Mouse (Mus musculus): ENCODE measurements at regions not wholly inside any gene's neighbourhood (a gene's known extent, or its start where the extent isn't known, plus 50 kb on each side); places are given as distances from the start of the nearest gene placed in this dataset.

GRCm38 (mm10) chr3:51031821-51032220, 192.4 kb upstream of the Noct start:
- peak; percentile 21 for DNase-seq

- DNase-seq, result no peak
Observed at GRCm38 (mm10) chr3:51033292-51033691, 191.0 kb upstream of the Noct start.

DNA sequence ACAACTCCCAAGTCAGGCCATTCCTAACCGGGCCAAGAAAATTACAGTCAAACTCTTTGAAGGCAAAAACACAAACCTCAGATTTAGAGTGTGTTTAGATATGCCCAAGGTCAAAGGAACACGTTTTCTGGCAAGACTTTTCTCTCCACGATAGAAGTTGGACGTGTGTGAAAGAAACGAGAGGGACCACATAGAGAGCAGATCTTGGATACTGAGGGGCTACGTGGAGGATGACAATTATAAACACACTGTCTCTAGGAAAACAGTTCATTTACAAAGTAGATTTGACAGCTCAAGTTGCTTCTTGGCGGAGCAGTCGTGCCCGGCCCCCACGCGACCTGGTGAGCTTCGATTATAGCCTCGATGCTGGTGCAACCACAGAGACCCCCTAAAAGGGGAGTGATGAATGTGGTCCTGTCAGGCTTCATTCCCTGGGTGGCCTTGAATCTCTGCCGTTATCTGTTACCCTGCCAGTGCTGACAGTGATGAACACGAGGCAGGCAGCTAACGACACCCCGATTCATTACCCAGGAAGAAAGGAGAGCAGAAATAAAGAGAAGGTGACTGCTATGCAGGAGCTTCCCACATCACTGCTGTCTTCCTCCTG, 187.4 kb upstream of the Noct start:
- no peak for DNase-seq

- no peak for DNase-seq
Observed at GRCm38 (mm10) chr3:51042223-51042846, 181.9 kb upstream of the Noct start.

GRCm38 (mm10) chr3:51048739-51049138, 175.5 kb upstream of the Noct start:
- no peak for DNase-seq

GRCm38 (mm10) chr3:51050156-51050555, 174.1 kb upstream of the Noct start:
- no peak for DNase-seq

DNA sequence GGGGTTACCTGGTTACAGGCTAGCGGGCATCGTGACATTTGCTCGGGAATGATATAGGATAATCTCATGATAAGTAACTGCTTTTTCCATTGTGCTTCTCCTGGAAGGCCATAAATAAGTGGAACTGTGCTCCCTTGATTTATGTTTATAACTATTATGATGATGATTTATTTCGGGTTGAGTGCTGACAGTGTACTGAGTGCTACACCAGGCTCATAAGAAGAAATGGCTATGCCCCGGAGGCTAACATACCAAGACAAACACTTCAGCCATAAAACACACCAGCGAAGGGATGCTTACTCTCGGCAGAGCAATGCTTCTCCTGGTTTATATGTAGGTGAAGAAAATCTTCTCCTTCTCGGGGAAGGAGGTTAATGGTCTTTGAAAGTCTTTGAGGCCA, 169.2 kb upstream of the Noct start:
- DNase-seq, result no peak

GRCm38 (mm10) chr3:51064201-51064600, 160.0 kb upstream of the Noct start:
- no peak for DNase-seq

GRCm38 (mm10) chr3:51066373-51066772, 157.9 kb upstream of the Noct start:
- no peak for DNase-seq

DNA sequence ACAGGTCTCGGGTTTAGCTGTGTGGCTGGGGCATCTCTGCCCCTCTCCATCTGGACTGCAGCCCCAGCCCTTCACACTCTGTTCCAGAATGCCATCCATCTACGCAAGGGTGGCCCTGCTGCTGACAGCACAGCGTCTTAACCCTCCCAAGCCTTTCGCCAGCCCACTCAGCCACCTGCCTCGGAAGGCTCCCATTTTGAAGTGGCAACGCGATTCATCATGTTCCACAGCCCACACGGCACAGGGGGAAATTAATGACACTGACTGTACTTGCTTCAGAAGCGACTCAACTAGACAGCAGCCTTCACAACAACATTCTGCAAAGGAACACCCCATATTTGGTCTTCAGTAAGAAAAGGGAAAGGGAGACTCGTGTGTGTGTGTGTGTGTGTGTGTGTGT, 151.8 kb upstream of the Noct start:
- no peak for DNase-seq

GRCm38 (mm10) chr3:51073003-51073679, 151.1 kb upstream of the Noct start:
- DNase-seq, result no peak

DNA sequence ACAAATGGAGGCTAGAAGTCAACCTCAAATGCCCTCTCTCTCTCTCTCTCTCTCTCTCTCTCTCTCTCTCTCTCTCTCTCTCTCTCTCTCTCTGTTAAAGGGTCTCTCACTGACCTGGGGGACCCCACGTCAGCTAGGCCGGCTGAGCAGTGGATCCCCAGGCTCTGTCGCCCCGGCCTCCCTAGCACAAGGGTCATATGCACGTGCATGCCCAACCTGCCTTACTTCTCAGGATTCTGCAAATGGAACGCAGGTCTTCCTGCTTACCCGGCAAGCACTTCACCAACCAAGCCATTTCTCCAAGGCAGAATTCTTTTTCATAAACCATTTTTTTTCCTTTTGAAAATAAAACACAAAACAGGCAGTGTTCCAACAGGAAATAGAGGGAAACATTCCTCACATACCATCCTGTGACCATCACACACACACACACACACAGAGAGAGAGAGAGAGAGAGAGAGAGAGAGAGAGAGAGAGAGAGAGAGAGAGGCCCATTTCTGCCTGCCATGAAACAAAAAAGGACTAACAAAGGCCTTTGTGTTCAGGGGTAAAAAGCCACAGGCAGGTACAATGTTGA, 150.4 kb upstream of the Noct start:
- DNase-seq, result no peak

DNA sequence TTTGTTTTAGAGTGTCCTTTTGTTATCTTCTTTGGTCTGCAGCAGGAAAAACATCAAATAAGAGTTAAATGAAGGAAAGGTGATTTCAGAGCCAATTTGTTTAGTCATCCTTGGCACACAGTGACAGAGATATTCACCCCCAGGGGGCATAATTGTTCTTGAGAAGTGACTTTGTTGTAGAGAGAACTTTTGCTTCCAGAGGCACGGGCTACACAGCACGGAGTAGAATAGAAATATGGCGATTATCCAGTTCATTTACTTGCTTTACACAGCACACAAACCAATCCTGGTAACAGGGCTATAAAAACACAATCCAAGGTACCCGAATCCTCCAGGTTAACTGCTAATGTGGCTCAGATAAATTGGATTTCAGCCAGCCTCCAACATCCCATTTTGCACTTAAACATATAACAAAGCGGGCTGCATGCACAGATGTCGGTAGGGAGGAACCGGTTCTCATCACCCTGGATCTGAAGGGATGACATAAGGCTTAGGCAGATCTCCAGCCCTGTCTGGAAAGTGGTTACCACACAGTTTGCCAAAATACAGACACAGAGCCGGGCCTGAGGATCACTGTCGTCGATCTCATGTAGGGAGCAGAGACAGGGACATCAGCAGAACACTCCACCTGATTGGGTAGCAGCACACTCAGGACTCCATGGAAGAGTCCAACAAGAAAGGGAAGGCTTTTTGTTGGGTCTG, 148.9 kb upstream of the Noct start:
- peak; percentile 26 for DNase-seq

- DNase-seq, result no peak
Observed at GRCm38 (mm10) chr3:51078459-51078858, 145.8 kb upstream of the Noct start.

DNA sequence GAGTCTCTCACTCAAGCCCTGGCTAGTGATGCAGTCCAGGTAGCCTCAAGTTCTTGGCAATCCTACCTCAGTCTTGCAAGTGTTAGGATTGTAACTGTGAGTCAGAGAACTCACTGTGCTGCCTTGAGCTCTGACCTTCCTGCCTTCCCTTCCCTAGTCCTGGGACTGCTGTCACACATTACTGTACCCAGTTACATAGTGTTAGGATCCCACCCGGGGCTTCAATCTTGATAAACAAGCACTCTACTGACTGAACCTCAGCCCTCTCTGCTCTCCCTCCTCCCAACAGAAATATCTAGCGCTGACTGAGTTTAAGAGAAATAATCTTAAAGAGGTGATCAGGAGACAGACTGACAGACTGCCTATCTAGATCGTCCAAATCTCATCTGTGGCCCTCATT, 143.8 kb upstream of the Noct start:
- no peak for DNase-seq

GRCm38 (mm10) chr3:51080855-51081254, 143.4 kb upstream of the Noct start:
- DNase-seq, result no peak

- DNase-seq, result peak; percentile 1
Observed at GRCm38 (mm10) chr3:51082831-51083575, 141.2 kb upstream of the Noct start.

DNA sequence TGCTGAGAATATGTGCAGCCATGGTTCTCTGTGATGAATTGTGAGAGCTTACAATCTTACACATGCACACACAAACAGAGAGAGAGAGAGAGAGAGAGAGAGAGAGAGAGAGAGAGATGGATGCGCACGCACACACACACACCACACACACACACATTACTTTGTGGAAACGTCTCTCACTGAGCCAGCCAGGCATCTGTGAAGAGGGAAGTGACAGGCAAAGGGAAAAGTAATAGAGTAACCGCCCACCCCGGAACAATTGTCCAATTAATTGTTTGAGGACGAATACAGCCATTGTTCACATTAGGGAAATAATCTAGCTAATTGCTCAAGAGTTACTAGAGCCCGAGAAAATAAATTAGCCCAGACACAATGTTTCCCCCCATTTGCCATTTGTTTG, 140.7 kb upstream of the Noct start:
- no peak for DNase-seq

DNA sequence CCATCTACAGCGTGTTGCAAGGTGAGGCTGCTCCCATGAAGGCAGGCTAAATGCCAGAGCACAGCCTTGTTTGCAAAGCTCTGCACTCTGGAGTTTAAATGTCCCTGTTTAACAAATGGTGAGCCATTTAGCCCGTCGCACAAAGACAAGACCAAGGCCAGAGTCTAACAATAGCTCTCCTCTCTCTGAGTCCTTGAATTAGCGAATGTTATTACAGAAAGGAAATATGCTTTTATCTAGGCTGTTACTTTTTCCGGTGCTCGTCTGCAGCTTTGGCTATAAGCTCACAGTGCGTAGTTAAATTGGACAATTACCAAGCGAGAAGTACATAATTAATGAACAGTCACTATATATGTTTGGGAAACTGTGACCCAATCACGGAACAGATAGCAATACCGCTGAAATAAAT, 137.8 kb upstream of the Noct start:
- no peak for DNase-seq

DNA sequence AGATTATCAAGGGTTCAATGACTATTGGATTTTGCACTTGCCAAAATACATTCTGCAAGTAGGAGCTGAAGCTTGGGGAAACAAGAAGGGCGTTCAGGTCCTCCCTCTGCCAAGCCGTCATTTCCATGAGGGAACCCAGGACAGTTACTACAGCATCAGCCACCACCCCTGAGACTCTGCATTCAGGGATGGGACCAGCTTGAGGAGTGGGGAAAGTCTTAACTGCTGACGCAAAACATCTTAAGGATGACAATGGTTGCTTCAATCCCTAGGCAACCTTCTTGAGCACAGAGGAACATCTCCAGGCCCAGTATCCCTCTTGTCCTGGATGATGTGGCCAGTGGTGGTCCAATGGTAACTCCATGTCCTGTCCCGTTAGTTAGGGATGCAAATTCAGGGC, 137.2 kb upstream of the Noct start:
- no peak for DNase-seq

- DNase-seq, result no peak
Observed at GRCm38 (mm10) chr3:51089036-51089669, 135.1 kb upstream of the Noct start.

- no peak for DNase-seq
Observed at GRCm38 (mm10) chr3:51091478-51091877, 132.8 kb upstream of the Noct start.

Measured in gastrocnemius, postnatal 10 days (tissue).